Mouse (Mus musculus) stomach, embryonic 14.5 days (tissue): ENCODE results near the gene Mdga1. TPM values are rescaled to one million over a fixed set of nuclear protein-coding genes. Genes with fewer than 3 reads are reported as not detected.

ENCODE experiments used
- ATAC-seq: fragments of 200-750 bp; cut with Nextera tagmentation; 2 replicates; pipeline ENCODE4 v1.8.0; 2017; ENCODE audit warnings: low read depth, moderate TSS enrichment; ENCODE audit not compliant: insufficient number of reproducible peaks, insufficient read depth, low FRiP score
- H3K27ac ChIP-seq: fragments of 300-500 bp; sonication (generic); 2 replicates; pipeline ENCODE4 v1.5.1; 2014; ENCODE audit warnings: mild to moderate bottlenecking, low read length, moderate library complexity, mixed read lengths
- H3K27me3 ChIP-seq: fragments of 300-500 bp; sonication (generic); 2 replicates; pipeline ENCODE4 v1.6.1; 2014; ENCODE audit warnings: low read length, control low read depth, mixed read lengths; ENCODE audit not compliant: control insufficient read depth, insufficient read depth
- H3K36me3 ChIP-seq: fragments of 300-500 bp; sonication (generic); 2 replicates; pipeline ENCODE4 v1.6.1; 2014; ENCODE audit warnings: mild to moderate bottlenecking, control low read depth, low read length, moderate library complexity, mixed read lengths; ENCODE audit not compliant: control insufficient read depth, insufficient read depth
- H3K4me1 ChIP-seq: fragments of 300-500 bp; sonication (generic); 2 replicates; pipeline ENCODE4 v1.6.1; 2014; ENCODE audit warnings: low read length, control low read depth, mixed read lengths; ENCODE audit not compliant: control insufficient read depth, insufficient read depth
- H3K4me2 ChIP-seq: fragments of 300-500 bp; sonication (generic); replicated peaks from 2 replicates; pipeline ENCODE4 v1.6.1; 2014; ENCODE audit warnings: low read depth, low read length, control low read depth
- H3K4me3 ChIP-seq: fragments of 300-500 bp; sonication (generic); 2 replicates; pipeline ENCODE4 v1.5.1; 2014; ENCODE audit warnings: low read depth, low read length, control low read depth
- H3K9ac ChIP-seq: fragments of 300-500 bp; sonication (generic); replicated peaks from 2 replicates; pipeline ENCODE4 v1.6.1; 2014; ENCODE audit warnings: low read depth, mild to moderate bottlenecking, control low read depth, low read length, moderate library complexity, mixed read lengths
- H3K9me3 ChIP-seq: fragments of 300-500 bp; sonication (generic); 2 replicates; pipeline ENCODE4 v1.6.1; 2016; ENCODE audit warnings: low read depth, low read length, control low read depth; ENCODE audit not compliant: control insufficient read depth
- WGBS: fragments of 180-500 bp; shearing (Covaris S2); extraction: QIAGEN DNeasy Blood & Tissue Kit; methylation state at CpG from one replicate; pipeline ENCODE4 v1.1.7; 2014; 5-methylcytosine and 5-hydroxymethylcytosine counted together
- polyA plus RNA-seq: library from polyadenylated mRNA; unstranded; fragments of >200 nt; fragmentation: Nextera tagmentation; extraction: Ambion mirVana; gene quantifications from 2 replicates; pipeline ENCODE4 v1.2.1, GENCODE M21; 2014

Gene Mdga1
- polyA plus RNA-seq, 1 experiment from 2014 or later = 5.9 TPM

- no peaks in the 10 kb centered on the region for H3K36me3 ChIP-seq
- no peak overlapping the region for H3K4me3 ChIP-seq
- H3K4me2 ChIP-seq = no peak overlapping the region
- WGBS = 46% methylated on average over 7 of the region's 7 CpGs
- no peak overlapping the region for H3K9ac ChIP-seq
- 0 out of 2 replicates have a peak, but pooled peaks cover 4% of the 10 kb centered on the region for H3K27me3 ChIP-seq
- no peaks in the 10 kb centered on the region for H3K9me3 ChIP-seq
- H3K27ac ChIP-seq = peak overlapping the region; percentile 39; the same call in 1 of the 2 replicates
- H3K4me1 ChIP-seq = peaks cover 31% of the 10 kb centered on the region
- ATAC-seq = no peak
Measured at GRCm38 (mm10) chr17:29890451-29891110, 79.3 kb downstream of the Mdga1 start.

GRCm38 (mm10) chr17:29888981-29889980 lies 80.6 kb downstream of the Mdga1 start:
- no peaks in the 10 kb centered on the region for H3K36me3 ChIP-seq
- no peaks in the 10 kb centered on the region for H3K9me3 ChIP-seq
- H3K9ac ChIP-seq = peak overlapping the region; percentile 25; the same call in 1 of the 2 replicates
- peak overlapping the region; percentile 99 for H3K4me2 ChIP-seq
- ATAC-seq = no peak
- H3K4me3 ChIP-seq = peak overlapping the region; percentile 67
- 0 out of 2 replicates have a peak, but pooled peaks cover 8% of the 10 kb centered on the region for H3K27me3 ChIP-seq
- WGBS = under 1% methylated on average over 67 of the region's 67 CpGs
- H3K4me1 ChIP-seq = peaks cover 31% of the 10 kb centered on the region
- peak overlapping the region; percentile 55; the same call in 1 of the 2 replicates for H3K27ac ChIP-seq

GRCm38 (mm10) chr17:29887881-29888826 lies 81.7 kb downstream of the Mdga1 start:
- peak overlapping the region; percentile 99 for H3K4me2 ChIP-seq
- H3K4me3 ChIP-seq = peak overlapping the region; percentile 67
- 0 out of 2 replicates have a peak, but pooled peaks cover 8% of the 10 kb centered on the region for H3K27me3 ChIP-seq
- H3K36me3 ChIP-seq = no peaks in the 10 kb centered on the region
- H3K4me1 ChIP-seq = peaks cover 31% of the 10 kb centered on the region
- H3K9me3 ChIP-seq = no peaks in the 10 kb centered on the region
- H3K27ac ChIP-seq = peak overlapping the region; percentile 82
- H3K9ac ChIP-seq = peak overlapping the region; percentile 55
- 0% methylated on average over 80 of the region's 93 CpGs for WGBS
- ATAC-seq = peak; percentile 31; the same call in 1 of the 2 replicates

- 0% methylated on average over 54 of the region's 57 CpGs for WGBS
Measured at GRCm38 (mm10) chr17:29887271-29887880, 82.5 kb downstream of the Mdga1 start.

GRCm38 (mm10) chr17:29886655-29887251 lies 83.1 kb downstream of the Mdga1 start:
- 0 out of 2 replicates have a peak, but pooled peaks cover 8% of the 10 kb centered on the region for H3K27me3 ChIP-seq
- no peak for ATAC-seq
- H3K4me3 ChIP-seq = peak overlapping the region; percentile 67
- H3K36me3 ChIP-seq = no peaks in the 10 kb centered on the region
- peak overlapping the region; percentile 99 for H3K4me2 ChIP-seq
- peaks cover 31% of the 10 kb centered on the region for H3K4me1 ChIP-seq
- H3K27ac ChIP-seq = no peak overlapping the region
- no peaks in the 10 kb centered on the region for H3K9me3 ChIP-seq
- 1% methylated on average over 39 of the region's 39 CpGs for WGBS
- H3K9ac ChIP-seq = peak overlapping the region; percentile 55

More at GRCm38 (mm10) chr17:29887271-29887880, 82.5 kb downstream of the Mdga1 start:
- no peak for ATAC-seq
- Histone ChIP-seq H3K27ac (peak overlapping the region; percentile 82; the same call in 1 of the 2 replicates), H3K4me3 (peak overlapping the region; percentile 67), H3K9me3 (no peaks in the 10 kb centered on the region), H3K36me3 (no peaks in the 10 kb centered on the region), H3K4me2 (peak overlapping the region; percentile 99), H3K9ac (peak overlapping the region; percentile 55), H3K4me1 (peaks cover 31% of the 10 kb centered on the region), H3K27me3 (0 out of 2 replicates have a peak, but pooled peaks cover 8% of the 10 kb centered on the region)

GRCm38 (mm10) chr17:29886061-29886460 lies 83.8 kb downstream of the Mdga1 start:
- H3K9ac ChIP-seq = no peak overlapping the region
- no peaks in the 10 kb centered on the region for H3K36me3 ChIP-seq
- H3K27me3 ChIP-seq = 0 out of 2 replicates have a peak, but pooled peaks cover 8% of the 10 kb centered on the region
- no peak for ATAC-seq
- 9% methylated on average over 4 of the region's 4 CpGs for WGBS
- H3K4me3 ChIP-seq = peak overlapping the region; percentile 67
- no peak overlapping the region for H3K27ac ChIP-seq
- H3K4me1 ChIP-seq = peaks cover 28% of the 10 kb centered on the region
- no peaks in the 10 kb centered on the region for H3K9me3 ChIP-seq
- H3K4me2 ChIP-seq = peak overlapping the region; percentile 99

GRCm38 (mm10) chr17:29884596-29884995 lies 85.3 kb downstream of the Mdga1 start:
- no peaks in the 10 kb centered on the region for H3K36me3 ChIP-seq
- no peak overlapping the region for H3K27ac ChIP-seq
- no peaks in the 10 kb centered on the region for H3K9me3 ChIP-seq
- no peak overlapping the region for H3K9ac ChIP-seq
- ATAC-seq = no peak
- 0 out of 2 replicates have a peak, but pooled peaks cover 8% of the 10 kb centered on the region for H3K27me3 ChIP-seq
- H3K4me1 ChIP-seq = peaks cover 17% of the 10 kb centered on the region; the same call in 1 of the 2 replicates
- WGBS = 58% methylated on average over 6 of the region's 6 CpGs
- no peak overlapping the region for H3K4me3 ChIP-seq
- H3K4me2 ChIP-seq = no peak overlapping the region; the same call in 1 of the 2 replicates
